Mouse (Mus musculus) hindbrain, embryonic 13.5 days (tissue): ENCODE results near the gene Zc3h7b. TPM values are rescaled to one million over a fixed set of nuclear protein-coding genes. Genes with fewer than 3 reads are reported as not detected.
A peak's percentile ranks its signal among the peaks of the same experiment; 100 is the strongest.
"Not testable (repeated sequence)": the region's sequence is repeated elsewhere in the genome, so short reads cannot be mapped to it uniquely, and the experiment has no call there.

Source experiments
- ATAC-seq: fragments of 200-750 bp; cut with Nextera tagmentation; 2 replicates; pipeline ENCODE4 v1.8.0; 2017; ENCODE audit warnings: moderate TSS enrichment; ENCODE audit not compliant: low FRiP score
- H3K27ac ChIP-seq: fragments of 300-500 bp; sonication (generic); 2 replicates; pipeline ENCODE4 v1.5.1; 2015; ENCODE audit warnings: inconsistent platforms, mild to moderate bottlenecking, moderate library complexity
- H3K27me3 ChIP-seq: fragments of 300-500 bp; sonication (generic); 2 replicates; pipeline ENCODE4 v1.6.1; 2015; ENCODE audit warnings: mild to moderate bottlenecking, inconsistent platforms
- H3K36me3 ChIP-seq: fragments of 300-500 bp; sonication (generic); 2 replicates; pipeline ENCODE4 v1.6.1; 2015; ENCODE audit warnings: mild to moderate bottlenecking, inconsistent platforms
- H3K4me1 ChIP-seq: fragments of 300-500 bp; sonication (generic); replicated peaks from 2 replicates; pipeline ENCODE4 v1.6.1; 2015; ENCODE audit warnings: inconsistent platforms
- H3K4me2 ChIP-seq: fragments of 300-500 bp; sonication (generic); 2 replicates; pipeline ENCODE4 v1.6.1; 2015; ENCODE audit warnings: inconsistent platforms, mild to moderate bottlenecking, moderate library complexity
- H3K4me3 ChIP-seq: fragments of 300-500 bp; sonication (generic); 2 replicates; pipeline ENCODE4 v1.5.1; 2015; ENCODE audit warnings: mild to moderate bottlenecking, inconsistent platforms
- H3K9ac ChIP-seq: fragments of 300-500 bp; sonication (generic); 2 replicates; pipeline ENCODE4 v1.6.1; 2015; ENCODE audit warnings: mild to moderate bottlenecking, inconsistent platforms
- H3K9me3 ChIP-seq: fragments of 300-500 bp; sonication (generic); 2 replicates; pipeline ENCODE4 v1.6.1; 2016; ENCODE audit warnings: inconsistent platforms
- WGBS: fragments of 180-500 bp; shearing (Covaris S2); methylation state at CpG from one replicate; pipeline ENCODE4 v1.1.7; 2015; 5-methylcytosine and 5-hydroxymethylcytosine counted together
- polyA plus RNA-seq: library from polyadenylated mRNA; unstranded; fragments of >200 nt; fragmentation: Nextera tagmentation; extraction: Ambion mirVana; gene quantifications from 2 replicates; pipeline ENCODE4 v1.2.1, GENCODE M21; 2015

Zc3h7b gene
- polyA plus RNA-seq, result 42.6 and 46.8 TPM in 2 replicates

DNA sequence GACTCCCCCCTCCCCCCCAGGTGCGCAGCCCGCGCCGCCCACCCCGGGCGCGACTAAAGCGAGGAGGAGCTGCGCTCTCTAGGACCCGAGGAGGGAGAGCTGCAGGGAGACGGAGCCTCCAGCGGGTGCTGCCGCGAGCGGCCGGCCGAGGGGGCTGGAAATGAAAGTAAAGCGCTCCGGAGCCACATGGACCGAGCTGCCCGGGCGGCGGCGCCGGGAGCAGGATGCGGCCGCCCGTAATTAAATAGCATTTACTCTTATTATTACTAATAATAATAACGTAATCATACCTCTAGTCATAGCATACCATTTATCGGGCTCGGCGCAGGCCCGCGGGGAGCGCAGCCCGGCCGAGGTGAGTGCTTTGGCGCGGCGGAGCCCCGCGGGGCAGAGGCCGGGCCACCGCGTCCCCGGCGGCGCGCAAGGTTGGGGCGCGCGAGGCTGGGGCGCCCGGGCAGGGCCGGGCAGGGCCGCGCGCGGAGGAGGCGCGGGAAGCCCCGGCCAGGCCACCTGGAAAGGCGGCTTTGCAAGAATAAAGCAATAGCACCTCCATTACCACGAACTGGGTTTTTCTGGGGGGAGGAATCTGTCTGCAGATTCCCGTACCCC lies at the start of gene Zc3h7b, which contains the start of gene Rangap1:
Zc3h7b (plus strand) TSS at position 66 of the 609 bp plus-strand sequence.
Rangap1 (minus strand) TSS at position 539 of the 609 bp plus-strand sequence.
- ATAC-seq, result peak; percentile 85
- Histone ChIP-seq H3K36me3 (no peaks in the 10 kb centered on the region), H3K9me3 (no peaks in the 10 kb centered on the region), H3K4me1 (peaks cover 27% of the 10 kb centered on the region), H3K27me3 (no peaks in the 10 kb centered on the region), H3K4me2 (peak within 1 kb of the TSS; percentile 81), H3K9ac (peak within 1 kb of the TSS; percentile 98), H3K4me3 (peak within 1 kb of the TSS; percentile 96), H3K27ac (peak within 1 kb of the TSS; percentile 95)
- under 1% methylated on average over 65 of the region's 65 CpGs for WGBS

DNA sequence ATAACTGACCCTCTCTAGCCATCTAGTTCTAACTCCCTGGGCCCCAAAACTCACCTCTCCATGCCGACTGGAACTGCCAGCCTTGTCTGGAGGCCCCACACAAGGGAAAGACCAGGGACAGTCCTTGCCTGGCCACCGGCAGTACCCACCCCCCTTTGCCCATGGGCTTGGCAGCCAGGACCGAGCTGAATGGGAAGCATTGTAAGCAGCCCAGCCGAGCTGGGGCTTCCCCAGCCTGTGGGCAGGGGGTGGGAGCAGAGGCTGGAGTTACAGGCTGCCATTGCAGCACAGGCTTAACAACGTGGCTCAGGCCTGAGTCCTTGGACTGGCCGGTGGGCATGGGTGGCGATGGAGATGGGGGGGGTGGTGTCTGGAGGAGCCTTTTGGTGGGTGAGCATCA lies 47.7 kb upstream of the Zc3h7b start, which contains the start of gene Chadl:
Chadl (minus strand) TSS at position 113 of the 400 bp plus-strand sequence.
- no peak within 1 kb of the TSS for H3K4me2 ChIP-seq
- 50% methylated on average over 7 of the region's 7 CpGs for WGBS
- H3K9ac ChIP-seq, result no peak within 1 kb of the TSS
- H3K36me3 ChIP-seq, result 0 out of 2 replicates have a peak, but pooled peaks cover 3% of the 10 kb centered on the region
- no peaks in the 10 kb centered on the region for H3K9me3 ChIP-seq
- 0 out of 2 replicates have a peak, but pooled peaks have one; percentile 37 for ATAC-seq
- peaks cover 26% of the 10 kb centered on the region for H3K4me1 ChIP-seq
- H3K4me3 ChIP-seq, result no peak within 1 kb of the TSS
- H3K27ac ChIP-seq, result no peak within 1 kb of the TSS
- H3K27me3 ChIP-seq, result peaks cover 49% of the 10 kb centered on the region

DNA sequence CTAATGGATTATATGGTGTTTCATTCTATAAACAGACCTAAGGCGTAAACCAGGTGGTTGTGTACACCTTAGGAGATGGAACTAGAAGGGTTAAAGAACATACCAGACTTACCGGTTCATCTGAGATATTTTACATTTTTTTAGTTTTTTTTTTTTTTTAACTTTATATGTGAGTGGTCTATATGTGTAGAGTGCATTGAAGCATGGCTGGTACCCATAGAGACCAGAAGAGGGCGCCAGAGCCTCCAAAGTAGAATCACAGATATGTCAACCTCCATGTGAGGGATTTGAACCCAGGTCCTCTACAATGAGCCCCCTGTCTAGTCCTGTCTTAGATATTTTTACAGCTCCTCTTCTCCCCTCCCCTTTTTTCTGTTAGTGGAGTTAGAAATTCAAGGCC lies 47.0 kb upstream of the Zc3h7b start:
- Histone ChIP-seq H3K9me3 (no peaks in the 10 kb centered on the region), H3K36me3 (peaks cover 9% of the 10 kb centered on the region), H3K27me3 (peaks cover 42% of the 10 kb centered on the region), H3K4me3 (no peak overlapping the region), H3K4me2 (no peak overlapping the region), H3K9ac (no peak overlapping the region), H3K4me1 (peaks cover 24% of the 10 kb centered on the region), H3K27ac (no peak overlapping the region)
- WGBS, result 58% methylated on average over 3 of the region's 3 CpGs
- no peak for ATAC-seq

DNA sequence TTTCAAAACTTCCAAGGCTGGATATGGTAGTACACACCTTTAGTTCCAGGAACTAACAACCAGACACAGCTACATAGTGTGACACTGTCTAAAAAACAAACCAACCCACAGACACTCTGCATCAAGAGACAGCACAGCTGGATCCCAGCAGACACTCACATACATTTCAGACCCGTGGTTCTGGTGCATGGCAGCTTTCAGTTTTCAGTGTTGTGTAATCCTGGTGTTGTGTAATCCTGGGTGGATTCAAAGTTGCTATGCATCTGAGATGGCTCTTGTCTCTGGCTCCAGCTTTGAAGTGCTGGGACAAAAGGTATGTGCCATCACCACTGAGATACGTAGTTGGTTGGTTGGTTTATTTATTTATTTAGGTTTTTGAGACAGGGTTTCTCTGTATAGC lies 46.3 kb upstream of the Zc3h7b start:
- 76% methylated on average over 2 of the region's 2 CpGs for WGBS
- no peak overlapping the region for H3K4me2 ChIP-seq
- H3K9me3 ChIP-seq, result no peaks in the 10 kb centered on the region
- peaks cover 35% of the 10 kb centered on the region for H3K27me3 ChIP-seq
- no peak overlapping the region for H3K9ac ChIP-seq
- no peak overlapping the region for H3K4me3 ChIP-seq
- H3K27ac ChIP-seq, result no peak overlapping the region
- H3K36me3 ChIP-seq, result peaks cover 16% of the 10 kb centered on the region
- peaks cover 17% of the 10 kb centered on the region for H3K4me1 ChIP-seq
- ATAC-seq, result no peak

DNA sequence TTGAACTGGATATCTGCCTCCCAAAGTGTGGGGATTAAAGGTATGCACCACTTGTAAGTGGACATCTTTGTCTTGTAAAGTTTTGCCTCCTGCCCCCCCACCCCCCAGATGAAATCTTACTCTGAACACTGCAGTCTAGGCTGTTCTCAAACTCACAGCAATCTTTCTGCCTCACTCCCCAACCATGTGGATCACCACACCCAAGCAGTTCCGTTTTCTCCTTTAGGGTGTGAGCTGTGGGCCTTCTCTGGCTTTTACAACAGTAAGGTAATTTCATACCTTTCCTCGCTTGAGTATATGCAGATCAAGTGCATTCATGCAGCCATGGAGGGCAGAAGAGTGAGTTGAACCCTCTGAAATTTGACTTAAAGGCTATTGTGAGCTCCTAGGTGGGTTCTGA lies 44.7 kb upstream of the Zc3h7b start:
- Histone ChIP-seq H3K36me3 (peaks cover 32% of the 10 kb centered on the region), H3K27me3 (peaks cover 19% of the 10 kb centered on the region), H3K9me3 (no peaks in the 10 kb centered on the region), H3K4me3 (no peak overlapping the region), H3K4me1 (peaks cover under 1% of the 10 kb centered on the region; the same call in 1 of the 2 replicates), H3K27ac (no peak overlapping the region), H3K9ac (no peak overlapping the region), H3K4me2 (no peak overlapping the region)
- ATAC-seq, result no peak
- WGBS, result 73% methylated on average over 2 of the region's 2 CpGs

DNA sequence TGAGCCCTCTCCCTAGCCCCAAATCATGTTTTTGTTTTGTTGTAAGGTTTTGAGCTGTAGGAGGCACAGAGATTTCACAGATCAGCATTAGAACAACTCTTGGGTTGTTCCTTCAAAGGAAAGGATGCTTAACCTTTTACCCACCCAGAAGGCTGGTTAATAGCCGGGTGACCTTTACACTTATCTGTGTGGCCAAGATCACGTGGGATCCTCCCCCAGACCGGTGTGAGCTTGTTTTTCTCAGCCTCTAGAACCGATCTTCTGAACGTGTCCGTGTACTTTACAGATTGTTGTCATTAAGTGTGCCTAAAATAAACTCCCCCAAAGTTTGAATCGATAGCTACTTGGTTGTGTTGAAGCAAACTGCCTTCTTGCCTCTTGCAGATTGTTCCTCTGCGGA lies 44.3 kb upstream of the Zc3h7b start:
- ATAC-seq, result no peak
- no peak overlapping the region for H3K9ac ChIP-seq
- H3K4me3 ChIP-seq, result no peak overlapping the region
- H3K27ac ChIP-seq, result no peak overlapping the region
- no peaks in the 10 kb centered on the region for H3K9me3 ChIP-seq
- H3K36me3 ChIP-seq, result peaks cover 36% of the 10 kb centered on the region
- 86% methylated on average over 8 of the region's 8 CpGs for WGBS
- H3K4me2 ChIP-seq, result no peak overlapping the region
- H3K4me1 ChIP-seq, result no peaks in the 10 kb centered on the region
- H3K27me3 ChIP-seq, result peaks cover 14% of the 10 kb centered on the region

DNA sequence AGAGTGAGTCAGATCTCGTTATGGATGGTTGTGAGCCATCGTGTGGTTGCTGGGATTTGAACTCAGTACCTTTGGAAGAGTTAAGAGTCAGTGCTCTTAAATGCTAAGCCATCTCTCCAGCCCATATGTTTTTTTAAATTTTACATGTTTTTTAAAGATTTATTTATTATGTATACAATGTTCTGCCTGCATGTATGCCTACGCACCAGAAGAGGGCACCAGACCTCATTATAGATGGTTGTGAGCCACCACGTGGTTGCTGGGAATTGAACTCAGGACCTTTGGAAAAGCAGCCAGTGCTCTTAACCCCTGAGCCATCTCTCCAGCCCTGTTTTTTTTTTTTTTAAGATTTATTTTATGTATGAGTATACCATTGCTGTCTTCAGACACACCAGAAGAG lies 43.5 kb upstream of the Zc3h7b start:
- ATAC-seq, H3K4me3 ChIP-seq, H3K9me3 ChIP-seq, H3K4me1 ChIP-seq, H3K27me3 ChIP-seq, H3K27ac ChIP-seq, H3K9ac ChIP-seq, H3K4me2 ChIP-seq: not testable (repeated sequence)
- H3K36me3 ChIP-seq, result peaks cover 44% of the 10 kb centered on the region
- 76% methylated on average over 4 of the region's 4 CpGs for WGBS

DNA sequence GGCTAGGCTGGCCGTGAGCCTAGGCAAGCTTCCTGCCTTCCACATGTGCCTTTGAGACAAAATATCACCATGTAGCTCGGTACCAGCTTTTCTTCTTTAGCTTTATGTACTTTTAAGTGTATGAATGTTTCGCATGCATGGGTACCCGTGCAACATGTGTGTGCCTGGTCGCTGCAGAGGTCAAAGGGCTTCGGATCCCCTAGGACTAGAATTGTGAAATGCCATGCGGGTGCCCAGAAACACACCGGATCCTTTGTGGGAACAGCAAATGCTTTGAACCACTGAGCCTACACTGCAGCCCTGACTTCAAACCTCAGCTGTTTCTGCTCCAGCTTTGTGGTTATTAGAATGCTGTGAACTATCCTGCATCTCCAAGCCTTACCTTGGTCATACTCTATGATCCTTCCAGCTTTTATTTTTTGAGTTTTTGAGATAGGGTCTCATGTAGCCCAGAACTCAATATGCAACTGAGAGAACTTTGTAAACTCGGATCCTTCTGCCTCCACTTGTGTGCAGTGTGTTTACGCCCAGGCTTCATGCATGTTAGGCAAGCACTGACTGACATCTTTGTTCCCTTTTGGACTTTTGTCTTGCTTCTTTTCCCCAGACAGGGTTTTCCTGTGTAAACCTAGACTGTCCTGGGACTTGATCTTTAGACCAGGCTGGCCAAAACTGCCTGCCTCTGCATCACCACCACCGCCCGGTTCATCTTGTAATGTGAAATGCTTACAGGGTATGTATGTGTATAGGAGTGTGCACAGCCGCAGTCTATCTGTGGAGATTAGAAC lies 42.4 kb upstream of the Zc3h7b start:
- H3K36me3 ChIP-seq, result peaks cover 54% of the 10 kb centered on the region
- no peak for ATAC-seq
- no peak overlapping the region for H3K4me2 ChIP-seq
- 84% methylated on average over 13 of the region's 13 CpGs for WGBS
- no peaks in the 10 kb centered on the region for H3K9me3 ChIP-seq
- no peak overlapping the region for H3K27ac ChIP-seq
- H3K4me3 ChIP-seq, result no peak overlapping the region
- H3K27me3 ChIP-seq, result no peaks in the 10 kb centered on the region
- no peaks in the 10 kb centered on the region for H3K4me1 ChIP-seq
- no peak overlapping the region for H3K9ac ChIP-seq

DNA sequence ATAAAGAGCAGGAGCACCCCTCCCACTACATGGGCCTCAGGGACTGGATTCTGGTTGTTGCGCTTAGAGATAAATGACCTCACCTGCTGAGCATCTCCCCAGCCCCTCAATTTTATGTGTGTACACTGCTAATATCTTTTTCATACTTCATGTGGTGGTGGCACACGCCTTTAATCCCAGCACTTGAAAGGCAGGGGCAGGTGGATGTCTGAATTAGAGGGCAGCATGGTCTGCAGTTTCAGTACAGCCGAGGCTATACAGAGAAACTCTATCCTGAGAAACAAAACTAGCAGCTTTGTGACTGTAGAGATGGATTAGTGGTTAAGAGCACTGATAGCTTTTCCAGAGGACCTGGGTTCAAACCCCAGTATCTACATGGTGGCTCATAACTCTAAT lies 41.8 kb upstream of the Zc3h7b start:
- Histone ChIP-seq H3K27ac (no peak overlapping the region), H3K4me1 (no peaks in the 10 kb centered on the region), H3K9ac (no peak overlapping the region), H3K4me2 (no peak overlapping the region), H3K4me3 (no peak overlapping the region), H3K9me3 (no peaks in the 10 kb centered on the region), H3K27me3 (no peaks in the 10 kb centered on the region), H3K36me3 (peaks cover 60% of the 10 kb centered on the region)
- no peak for ATAC-seq
- WGBS, result 87% methylated on average over 3 of the region's 3 CpGs

DNA sequence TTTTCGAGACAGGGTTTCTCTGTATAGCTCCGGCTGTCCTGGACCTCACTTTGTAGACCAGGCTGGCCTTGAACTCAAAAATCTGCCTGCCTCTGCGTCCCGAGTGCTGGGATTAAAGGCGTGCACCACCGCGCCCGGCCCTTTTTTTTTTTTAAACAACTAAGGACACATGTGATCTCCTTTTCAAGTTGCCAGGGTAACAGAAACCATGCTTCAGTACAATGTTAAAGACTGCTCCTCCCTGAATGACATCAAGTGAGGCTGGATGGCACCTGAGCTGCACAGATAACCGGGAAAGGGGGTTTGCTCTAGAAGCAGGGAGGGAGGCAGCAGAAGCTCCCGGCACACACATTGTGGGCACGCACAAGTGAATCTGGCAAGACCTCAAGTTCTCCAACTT lies 35.9 kb upstream of the Zc3h7b start:
- no peak overlapping the region for H3K4me2 ChIP-seq
- no peak overlapping the region for H3K9ac ChIP-seq
- H3K9me3 ChIP-seq, result no peaks in the 10 kb centered on the region
- ATAC-seq, result no peak
- peaks cover 95% of the 10 kb centered on the region for H3K36me3 ChIP-seq
- H3K27me3 ChIP-seq, result no peaks in the 10 kb centered on the region
- no peak overlapping the region for H3K4me3 ChIP-seq
- WGBS, result 90% methylated on average over 11 of the region's 11 CpGs
- H3K4me1 ChIP-seq, result no peaks in the 10 kb centered on the region
- no peak overlapping the region for H3K27ac ChIP-seq

DNA sequence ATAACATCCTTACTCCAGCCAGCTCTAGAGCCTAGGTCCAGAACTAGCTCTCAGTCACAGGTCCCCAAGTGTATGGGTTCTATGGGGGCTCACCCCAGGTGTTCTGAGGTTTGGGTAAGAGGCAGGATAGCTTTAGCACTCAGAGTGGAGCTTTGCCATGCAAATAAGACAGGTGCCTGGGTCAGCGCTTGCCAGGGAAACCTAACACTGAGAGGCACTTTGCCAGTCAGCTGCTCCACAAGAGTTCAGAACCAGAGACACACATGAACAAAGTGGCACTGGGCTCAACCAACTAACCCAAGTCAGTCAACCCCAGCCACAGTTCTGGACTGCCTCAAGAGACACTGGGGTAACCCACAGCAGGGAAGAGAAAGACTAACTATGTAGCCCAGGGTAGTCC lies 35.2 kb upstream of the Zc3h7b start:
- Histone ChIP-seq H3K36me3 (peaks cover 90% of the 10 kb centered on the region), H3K9ac (no peak overlapping the region), H3K4me2 (no peak overlapping the region), H3K27ac (no peak overlapping the region), H3K9me3 (no peaks in the 10 kb centered on the region), H3K4me3 (no peak overlapping the region), H3K4me1 (no peaks in the 10 kb centered on the region), H3K27me3 (no peaks in the 10 kb centered on the region)
- no peak for ATAC-seq
- 100% methylated on average over 1 of the region's 1 CpGs for WGBS

DNA sequence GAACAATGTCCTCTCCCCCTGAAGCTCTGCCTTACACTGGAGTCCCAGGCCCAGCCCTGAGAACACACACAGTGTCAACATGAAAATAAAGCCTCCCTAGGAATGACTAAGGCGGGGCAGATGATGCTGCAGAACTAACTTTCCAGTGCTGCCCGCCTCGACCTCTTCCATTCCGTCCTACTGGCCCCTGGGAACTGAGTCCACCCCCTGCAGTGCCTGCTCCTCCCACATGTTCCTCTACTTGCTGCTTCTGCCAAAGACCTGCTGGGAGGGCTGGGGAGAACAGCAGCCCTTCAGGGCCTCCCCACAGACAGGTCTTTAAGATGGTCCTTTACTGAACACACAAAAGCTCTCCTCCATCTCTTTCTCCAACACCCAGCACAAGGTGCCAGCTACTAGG lies 34.1 kb upstream of the Zc3h7b start:
- Histone ChIP-seq H3K27me3 (no peaks in the 10 kb centered on the region), H3K27ac (no peak overlapping the region), H3K4me1 (no peaks in the 10 kb centered on the region), H3K9ac (no peak overlapping the region), H3K4me2 (no peak overlapping the region), H3K36me3 (peaks cover 90% of the 10 kb centered on the region), H3K4me3 (no peak overlapping the region), H3K9me3 (no peaks in the 10 kb centered on the region)
- no peak for ATAC-seq
- WGBS, result 77% methylated on average over 4 of the region's 4 CpGs
